Mouse (Mus musculus) CH12.LX (cell line): Measurements from ENCODE around the gene Baiap2l1. TPM values are rescaled to one million over a fixed set of nuclear protein-coding genes. Genes with fewer than 3 reads are reported as not detected.

Experiments used
- DNase-seq: peaks from one replicate; pipeline ENCODE4 v3.0.0-alpha.2; 2013; ENCODE audit errors: extremely low read depth
- H3K27ac ChIP-seq: 2 replicates; pipeline ENCODE4 v1.5.1; 2012; ENCODE audit warnings: low read depth, mild to moderate bottlenecking, control low read depth, moderate library complexity; ENCODE audit not compliant: insufficient read depth
- H3K27me3 ChIP-seq: replicated peaks from 2 replicates; pipeline ENCODE3; 2012; ENCODE audit warnings: inconsistent platforms
- H3K36me3 ChIP-seq, 2 experiments: replicated peaks in 1 of 2; 2 replicates each; pipeline versions ENCODE3 to v1.6.1; 2012; ENCODE audit warnings: inconsistent platforms in 1 of 2, low read length in 1 of 2, mild to moderate bottlenecking in 1 of 2, mixed read lengths in 1 of 2, moderate library complexity in 1 of 2; ENCODE audit not compliant: control insufficient read depth in 1 of 2, insufficient read depth in 1 of 2
- H3K4me1 ChIP-seq, 2 experiments: 2 replicates each; pipeline ENCODE4 v1.6.1; 2012; ENCODE audit warnings: inconsistent platforms in 1 of 2, moderate library complexity in 1 of 2; ENCODE audit not compliant: insufficient read depth in 2 of 2, control insufficient read depth in 1 of 2
- H3K4me2 ChIP-seq: 2 replicates; pipeline ENCODE4 v1.6.1; 2012; ENCODE audit warnings: low read depth, mild to moderate bottlenecking, control low read depth; ENCODE audit not compliant: poor library complexity, insufficient read depth, severe bottlenecking
- H3K4me3 ChIP-seq, 3 experiments: fragments of 150-350 bp in 1 of 3; sonication (generic) in 1 of 3; replicated peaks in 1 of 3; 2 replicates each; pipeline versions ENCODE3 to v1.5.1; 2011 to 2012; ENCODE audit warnings: low read depth in 2 of 3, low read length in 2 of 3, mild to moderate bottlenecking in 2 of 3, moderate library complexity in 2 of 3, control low read depth in 1 of 3, improper control_type of control experiment in 1 of 3, inconsistent platforms in 1 of 3, mixed read lengths in 1 of 3; ENCODE audit not compliant: poor library complexity in 1 of 3
- H3K79me2 ChIP-seq: replicated peaks from 2 replicates; pipeline ENCODE4 v1.6.1; 2012; ENCODE audit warnings: mild to moderate bottlenecking, moderate library complexity; ENCODE audit not compliant: control insufficient read depth, poor library complexity, insufficient read depth, severe bottlenecking; ENCODE audit errors: extremely low read depth
- H3K9ac ChIP-seq: 2 replicates; pipeline ENCODE4 v1.6.1; 2012; ENCODE audit warnings: low read depth, mild to moderate bottlenecking, control low read depth, moderate library complexity; ENCODE audit not compliant: insufficient read depth
- H3K9me3 ChIP-seq: replicated peaks from 2 replicates; pipeline ENCODE3; 2012; ENCODE audit warnings: low read length, inconsistent platforms, mixed read lengths
- E2F4 ChIP-seq: IDR thresholded peaks from 2 replicates; pipeline ENCODE4 v1.6.1; 2011; ENCODE audit warnings: low read depth, low read length, improper control_type of control experiment; ENCODE audit not compliant: insufficient replicate concordance
- EP300 ChIP-seq: IDR thresholded peaks from 2 replicates; pipeline ENCODE4 v1.6.1; 2011; ENCODE audit warnings: low read length, improper control_type of control experiment
- ETS1 ChIP-seq: conservative IDR thresholded peaks from 2 replicates; pipeline ENCODE4 v1.6.1; 2012; ENCODE audit warnings: low read depth, mild to moderate bottlenecking, inconsistent platforms, low read length, improper control_type of control experiment, moderate library complexity
- IRF4 ChIP-seq: IDR thresholded peaks from 2 replicates; pipeline ENCODE4 v1.6.1; 2014; ENCODE audit warnings: low read depth, mild to moderate bottlenecking, inconsistent platforms, low read length, improper control_type of control experiment
- JUND ChIP-seq: conservative IDR thresholded peaks from 2 replicates; pipeline ENCODE4 v1.6.1; 2011; ENCODE audit warnings: low read depth, low read length, improper control_type of control experiment
- KAT2A ChIP-seq: IDR thresholded peaks from 2 replicates; pipeline ENCODE4 v1.6.1; 2012; ENCODE audit warnings: low read length, improper control_type of control experiment, inconsistent platforms; ENCODE audit not compliant: insufficient replicate concordance
- MAX ChIP-seq: IDR thresholded peaks from 2 replicates; pipeline ENCODE4 v1.6.1; 2011; ENCODE audit warnings: low read length, improper control_type of control experiment
- MAZ ChIP-seq: IDR thresholded peaks from 2 replicates; pipeline ENCODE4 v1.6.1; 2012; ENCODE audit warnings: low read depth, mild to moderate bottlenecking, inconsistent platforms, low read length, improper control_type of control experiment, moderate library complexity
- MEF2A ChIP-seq: IDR thresholded peaks from 2 replicates; pipeline ENCODE4 v1.6.1; 2014; ENCODE audit warnings: low read depth, mild to moderate bottlenecking, inconsistent platforms, low read length, improper control_type of control experiment, borderline replicate concordance
- MXI1 ChIP-seq: IDR thresholded peaks from 2 replicates; pipeline ENCODE4 v1.6.1; 2011; ENCODE audit warnings: mild to moderate bottlenecking, low read depth, low read length, improper control_type of control experiment
- MYC ChIP-seq: IDR thresholded peaks from 2 replicates; pipeline ENCODE4 v1.6.1; 2011; ENCODE audit warnings: low read depth, mild to moderate bottlenecking, improper control_type of control experiment, low read length
- PAX5 ChIP-seq: IDR thresholded peaks from 2 replicates; pipeline ENCODE4 v1.6.1; 2012; ENCODE audit warnings: low read length, inconsistent platforms, mixed read lengths
- POLR2A ChIP-seq: IDR thresholded peaks from 2 replicates; pipeline ENCODE4 v1.6.1; 2011; ENCODE audit warnings: low read depth, mild to moderate bottlenecking, improper control_type of control experiment, low read length
- POLR2AphosphoS2 ChIP-seq: IDR thresholded peaks from 2 replicates; pipeline ENCODE4 v1.6.1; 2011; ENCODE audit warnings: low read depth, low read length, improper control_type of control experiment
- RAD21 ChIP-seq: IDR thresholded peaks from 2 replicates; pipeline ENCODE4 v1.6.1; 2011; ENCODE audit warnings: low read depth, mild to moderate bottlenecking, low read length, improper control_type of control experiment, moderate library complexity
- RCOR1 ChIP-seq: conservative IDR thresholded peaks from 2 replicates; pipeline ENCODE4 v1.6.1; 2012; ENCODE audit warnings: low read depth, mild to moderate bottlenecking, inconsistent platforms, low read length, improper control_type of control experiment
- SIN3A ChIP-seq: IDR thresholded peaks from 2 replicates; pipeline ENCODE4 v1.6.1; 2012; ENCODE audit warnings: low read length, improper control_type of control experiment, inconsistent platforms
- SMC3 ChIP-seq: IDR thresholded peaks from 2 replicates; pipeline ENCODE4 v1.6.1; 2011; ENCODE audit warnings: low read depth, low read length, improper control_type of control experiment
- TBP ChIP-seq: conservative IDR thresholded peaks from 2 replicates; pipeline ENCODE4 v1.6.1; 2011; ENCODE audit warnings: low read depth, low read length, improper control_type of control experiment
- UBTF ChIP-seq: IDR thresholded peaks from 2 replicates; pipeline ENCODE4 v1.6.1; 2012; ENCODE audit warnings: low read depth, mild to moderate bottlenecking, inconsistent platforms, low read length, improper control_type of control experiment, moderate library complexity
- USF2 ChIP-seq: conservative IDR thresholded peaks from 2 replicates; pipeline ENCODE4 v1.6.1; 2011; ENCODE audit warnings: low read depth, low read length, improper control_type of control experiment
- ZC3H11A ChIP-seq: IDR thresholded peaks from 2 replicates; pipeline ENCODE4 v1.6.1; 2012; ENCODE audit warnings: low read depth, mild to moderate bottlenecking, inconsistent platforms, low read length, improper control_type of control experiment
- ZKSCAN1 ChIP-seq: IDR thresholded peaks from 2 replicates; pipeline ENCODE4 v1.6.1; 2012; ENCODE audit warnings: low read depth, inconsistent platforms, low read length, improper control_type of control experiment, borderline replicate concordance
- ZMIZ1 ChIP-seq: IDR thresholded peaks from 2 replicates; pipeline ENCODE4 v1.6.1; 2012; ENCODE audit warnings: low read depth, mild to moderate bottlenecking, inconsistent platforms, low read length, improper control_type of control experiment
- ZNF384 ChIP-seq: IDR thresholded peaks from 2 replicates; pipeline ENCODE4 v1.6.1; 2012; ENCODE audit warnings: low read depth, low read length, improper control_type of control experiment, inconsistent platforms
- dilution Hi-C: fragments of 300-500 bp; cut with MboI; formaldehyde crosslinking; loops from 2 replicates; pipeline ENCODE4 v1.14.3; 2020; ENCODE audit warnings: low sequenced_read_pairs; ENCODE audit not compliant: extremely low pct_unique_long_range_greater_than_20kb, extremely low pct_ligation_motif_present
- in situ Hi-C: fragments of 300-500 bp; cut with MboI; formaldehyde crosslinking; loops from 3 replicates; pipeline ENCODE4 v1.14.3; 2019; ENCODE audit warnings: low sequenced_read_pairs, low pct_ligation_motif_present, low pct_unique_long_range_greater_than_20kb, mixed read lengths
- polyA plus RNA-seq: library from polyadenylated mRNA; unstranded; fragments of >175 nt; gene quantifications from 2 replicates; pipeline ENCODE4 v1.2.1, GENCODE M21; 2012; ENCODE audit warnings: low read depth; ENCODE audit not compliant: insufficient read length
- total RNA-seq, 2 experiments: library from RNA; depleted of rRNA; stranded (reverse); fragments of 300-350 nt in 1 of 2; fragments of >200 nt in 1 of 2; gene quantifications; 2 replicates each; pipeline ENCODE4 v1.2.3; 2012 to 2014

Gene Baiap2l1
- total and polyA plus RNA-seq, 3 experiments, result 0.04 to 0.40 (median 0.11) TPM

- in situ Hi-C loops (no loop called here), dilution Hi-C loops (no loop called here)
- H3K4me1 ChIP-seq, result no peaks in the 10 kb centered on the region; a peak in 1 of 4 replicates
- H3K9me3 ChIP-seq, result peaks cover 11% of the 10 kb centered on the region
- H3K36me3 ChIP-seq, result no peaks in the 10 kb centered on the region
- H3K9ac ChIP-seq, result no peak overlapping the region
- H3K4me3 ChIP-seq, result no peak overlapping the region
- DNase-seq, result no peak
- no peaks in the 10 kb centered on the region for H3K79me2 ChIP-seq
- TF ChIP-seq USF2 (no peak), KAT2A (no peak), ZC3H11A (no peak), MAZ (no peak), ZMIZ1 (no peak), MYC (no peak), IRF4 (no peak), PAX5 (no peak)
- TF ChIP-seq, all 38 proteins: peak for 0
- H3K27ac ChIP-seq, result no peak overlapping the region
- no peak overlapping the region for H3K4me2 ChIP-seq
- no peaks in the 10 kb centered on the region for H3K27me3 ChIP-seq
Observed at GRCm38 (mm10) chr5:144234714-144235113, 123.2 kb downstream of the Baiap2l1 start.

- H3K4me3 ChIP-seq, result no peak overlapping the region
- H3K9me3 ChIP-seq, result peaks cover 11% of the 10 kb centered on the region
- no peaks in the 10 kb centered on the region; a peak in 1 of 4 replicates for H3K4me1 ChIP-seq
- no peaks in the 10 kb centered on the region for H3K79me2 ChIP-seq
- in situ Hi-C loops (no loop called here), dilution Hi-C loops (no loop called here)
- no peaks in the 10 kb centered on the region for H3K27me3 ChIP-seq
- no peak for TF ChIP-seq SMC3
- no peak for TF ChIP-seq RCOR1
- no peak for TF ChIP-seq MEF2A
- TF ChIP-seq MAX, result no peak
- TF ChIP-seq POLR2AphosphoS2, result no peak
- TF ChIP-seq POLR2A, result no peak
- no peak for TF ChIP-seq ETS1
- no peak for TF ChIP-seq EP300
- no peak for TF ChIP-seq TBP
- no peak for TF ChIP-seq SIN3A
- no peak for TF ChIP-seq E2F4
- no peak for TF ChIP-seq RAD21
- TF ChIP-seq MXI1, result no peak
- no peak for TF ChIP-seq MYC
- no peak for TF ChIP-seq ZKSCAN1
- TF ChIP-seq JUND, result no peak
- TF ChIP-seq ZNF384, result no peak
- no peak for TF ChIP-seq UBTF
- TF ChIP-seq ZMIZ1, result no peak
- no peak for TF ChIP-seq IRF4
- no peaks in the 10 kb centered on the region for H3K36me3 ChIP-seq
- H3K9ac ChIP-seq, result no peak overlapping the region
- H3K4me2 ChIP-seq, result no peak overlapping the region
- no peak overlapping the region for H3K27ac ChIP-seq
- DNase-seq, result no peak
Observed at GRCm38 (mm10) chr5:144234222-144234621, 123.7 kb downstream of the Baiap2l1 start.
